Mouse (Mus musculus): Measurements from ENCODE around the gene Nadk2. TPM values are rescaled to one million over a fixed set of nuclear protein-coding genes. Genes with fewer than 3 reads are reported as not detected.

Nadk2 gene
- polyA plus RNA-seq, 1 experiment from 2014 or later: 33.1 TPM

Other genes starting within 250 kb of the Nadk2 start
- 3.0 and 3.6 TPM in 2 replicates for gene Ranbp3l, start 103.3 kb upstream of the Nadk2 start, polyA plus RNA-seq (2016; fragmentation: Nextera tagmentation; extraction: Ambion mirVana)
- gene Lmbrd2, start 69.3 kb downstream of the Nadk2 start, polyA plus RNA-seq (2016; fragmentation: Nextera tagmentation; extraction: Ambion mirVana): 3.3 and 4.1 TPM in 2 replicates
- gene Skp2, start 84.2 kb downstream of the Nadk2 start, polyA plus RNA-seq (2016; fragmentation: Nextera tagmentation; extraction: Ambion mirVana): 65.7 and 66.1 TPM in 2 replicates
- gene Ugt3a1, start 205.6 kb downstream of the Nadk2 start, polyA plus RNA-seq (2016; fragmentation: Nextera tagmentation; extraction: Ambion mirVana): not detected in 2 replicates